Mouse (Mus musculus) stomach, embryonic 16.5 days (tissue): ENCODE measurements around the gene Slc25a3. TPM values are rescaled to one million over a fixed set of nuclear protein-coding genes. Genes with fewer than 3 reads are reported as not detected.
A peak's percentile ranks its signal among the peaks of the same experiment; 100 is the strongest.

ENCODE experiments used
- ATAC-seq: fragments of 200-750 bp; cut with Nextera tagmentation; 2 replicates; pipeline ENCODE4 v1.8.0; 2017; ENCODE audit warnings: moderate number of reproducible peaks, moderate TSS enrichment; ENCODE audit not compliant: insufficient read depth, low FRiP score
- H3K27ac ChIP-seq: fragments of 300-500 bp; sonication (generic); 2 replicates; pipeline ENCODE4 v1.5.1; 2014; ENCODE audit warnings: low read length
- H3K27me3 ChIP-seq: fragments of 300-500 bp; sonication (generic); 2 replicates; pipeline ENCODE4 v1.6.1; 2014; ENCODE audit warnings: low read length, control low read depth, mixed read lengths; ENCODE audit not compliant: control insufficient read depth, insufficient read depth
- H3K36me3 ChIP-seq: fragments of 300-500 bp; sonication (generic); 2 replicates; pipeline ENCODE4 v1.6.1; 2014; ENCODE audit warnings: low read length; ENCODE audit not compliant: control insufficient read depth, insufficient read depth
- H3K4me1 ChIP-seq: fragments of 300-500 bp; sonication (generic); 2 replicates; pipeline ENCODE4 v1.6.1; 2014; ENCODE audit warnings: low read length, control low read depth, mixed read lengths; ENCODE audit not compliant: control insufficient read depth, insufficient read depth
- H3K4me2 ChIP-seq: fragments of 300-500 bp; sonication (generic); 2 replicates; pipeline ENCODE4 v1.6.1; 2014; ENCODE audit warnings: low read depth, low read length, mixed read lengths
- H3K4me3 ChIP-seq: fragments of 300-500 bp; sonication (generic); replicated peaks from 2 replicates; pipeline ENCODE4 v1.5.1; 2014; ENCODE audit warnings: mild to moderate bottlenecking, low read length
- H3K9ac ChIP-seq: fragments of 300-500 bp; sonication (generic); 2 replicates; pipeline ENCODE4 v1.6.1; 2014; ENCODE audit warnings: low read length
- H3K9me3 ChIP-seq: fragments of 300-500 bp; sonication (generic); replicated peaks from 2 replicates; pipeline ENCODE4 v1.6.1; 2016; ENCODE audit warnings: low read length, control low read depth; ENCODE audit not compliant: control insufficient read depth
- WGBS: fragments of 180-500 bp; shearing (Covaris S2); extraction: QIAGEN DNeasy Blood & Tissue Kit; methylation state at CpG from one replicate; pipeline ENCODE4 v1.1.7; 2014; 5-methylcytosine and 5-hydroxymethylcytosine counted together
- polyA plus RNA-seq: library from polyadenylated mRNA; unstranded; fragments of >200 nt; fragmentation: Nextera tagmentation; extraction: Ambion mirVana; gene quantifications from 2 replicates; pipeline ENCODE4 v1.2.1, GENCODE M21; 2015

Gene Slc25a3
- polyA plus RNA-seq, 1 experiment from 2014 or later: 485 TPM

DNA sequence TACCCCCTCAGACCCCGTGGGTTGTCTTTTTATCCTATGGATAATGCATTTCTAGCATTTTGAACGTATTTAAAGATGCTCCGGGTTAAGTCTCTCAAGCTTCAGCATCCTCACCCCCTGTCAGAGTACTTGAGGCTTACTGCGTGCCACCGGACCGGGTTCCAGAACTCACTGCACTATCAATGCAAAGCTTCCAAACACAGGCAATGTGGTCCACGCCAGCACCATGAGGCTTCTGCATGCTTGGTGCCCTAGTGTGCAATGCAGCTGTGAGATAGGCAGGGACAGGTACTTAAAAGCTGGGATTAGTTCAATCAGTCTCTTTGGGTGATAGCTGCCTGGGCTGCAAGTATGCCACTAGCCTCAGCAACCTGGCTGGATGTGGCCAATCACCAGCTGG, 21.6 kb upstream of the Slc25a3 start:
- Histone ChIP-seq H3K4me1 (no peaks in the 10 kb centered on the region), H3K4me2 (no peak overlapping the region), H3K27ac (no peak overlapping the region), H3K36me3 (peaks cover 28% of the 10 kb centered on the region), H3K27me3 (no peaks in the 10 kb centered on the region), H3K9ac (no peak overlapping the region), H3K4me3 (no peak overlapping the region), H3K9me3 (no peaks in the 10 kb centered on the region)
- 96% methylated on average over 7 of the region's 7 CpGs for WGBS
- no peak for ATAC-seq

DNA sequence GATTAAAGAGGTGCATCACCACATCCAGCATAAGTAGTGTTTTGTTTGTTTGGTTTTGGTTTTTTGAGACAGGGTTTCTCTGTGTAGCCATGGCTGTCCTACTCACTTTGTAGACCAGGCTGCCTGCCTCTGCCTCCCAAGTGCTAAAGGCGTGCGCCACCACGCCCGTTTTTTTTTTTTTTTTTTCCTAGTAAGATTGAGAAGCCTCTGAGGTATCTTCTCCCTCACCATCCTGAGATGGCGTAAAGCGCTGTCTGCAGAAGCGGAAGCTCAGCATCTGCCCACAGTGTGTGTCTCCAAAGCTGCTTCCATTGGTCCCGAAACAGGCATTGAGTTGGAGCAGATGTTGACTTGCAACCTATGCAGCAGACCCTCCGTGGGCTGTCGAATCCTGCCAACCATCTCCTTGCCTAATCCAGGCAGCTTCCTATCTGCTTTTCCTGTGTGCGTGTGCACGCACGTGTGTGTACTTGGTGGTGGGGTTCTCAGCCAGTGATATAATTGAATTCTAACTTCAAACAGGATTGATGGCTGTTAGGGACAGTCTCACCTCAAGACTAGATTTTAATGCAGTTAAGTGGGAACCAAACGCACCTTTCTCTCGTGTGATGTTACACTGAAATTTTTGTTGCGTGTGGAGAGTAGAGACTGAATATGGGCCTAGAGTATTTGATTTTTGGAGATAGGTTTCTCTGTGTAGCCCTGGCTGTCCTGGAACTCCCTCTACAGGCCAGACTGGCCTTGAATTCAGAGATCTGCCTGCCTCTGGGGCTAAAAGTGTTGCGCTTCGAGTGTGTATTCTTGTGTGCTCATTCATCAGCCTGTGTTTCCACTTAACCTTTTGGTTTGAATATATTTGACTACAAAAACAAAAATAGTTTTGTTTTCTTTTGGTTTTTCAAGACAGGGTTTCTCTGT, 19.7 kb upstream of the Slc25a3 start:
- H3K9ac ChIP-seq: no peak overlapping the region
- no peaks in the 10 kb centered on the region for H3K4me1 ChIP-seq
- WGBS: 68% methylated on average over 18 of the region's 18 CpGs
- H3K27ac ChIP-seq: no peak overlapping the region
- no peak overlapping the region for H3K4me2 ChIP-seq
- H3K9me3 ChIP-seq: no peaks in the 10 kb centered on the region
- H3K27me3 ChIP-seq: no peaks in the 10 kb centered on the region
- peaks cover 19% of the 10 kb centered on the region; the same call in 1 of the 2 replicates for H3K36me3 ChIP-seq
- no peak overlapping the region for H3K4me3 ChIP-seq
- ATAC-seq: no peak

- Histone ChIP-seq H3K4me1 (no peaks in the 10 kb centered on the region), H3K27ac (no peak overlapping the region), H3K4me2 (no peak overlapping the region), H3K36me3 (peaks cover 17% of the 10 kb centered on the region; the same call in 1 of the 2 replicates), H3K4me3 (no peak overlapping the region), H3K27me3 (no peaks in the 10 kb centered on the region), H3K9ac (no peak overlapping the region), H3K9me3 (no peaks in the 10 kb centered on the region)
- no peak for ATAC-seq
- WGBS: 65% methylated on average over 10 of the region's 10 CpGs
These were observed 18.9 kb upstream of the Slc25a3 start for GRCm38 (mm10) chr10:91142654-91143191.

DNA sequence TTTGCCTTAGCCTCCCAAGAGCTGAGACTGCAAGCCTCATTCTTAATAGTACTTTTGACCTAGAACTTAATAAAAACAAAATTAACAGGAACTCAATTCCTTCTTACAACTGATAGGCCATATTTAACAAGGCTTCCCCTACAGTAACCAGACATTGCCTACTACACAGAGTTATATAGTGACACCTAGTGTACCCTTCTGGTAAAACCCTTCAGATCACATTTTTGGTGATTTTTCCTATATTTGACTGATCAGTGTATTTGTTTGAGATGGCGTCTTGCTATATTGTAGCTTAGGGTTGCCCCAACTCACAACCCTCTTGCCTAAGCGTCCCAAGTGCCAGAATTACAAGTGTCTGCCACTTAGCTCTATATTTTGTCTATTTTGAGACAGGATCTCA, 17.7 kb upstream of the Slc25a3 start:
- no peak overlapping the region for H3K27ac ChIP-seq

DNA sequence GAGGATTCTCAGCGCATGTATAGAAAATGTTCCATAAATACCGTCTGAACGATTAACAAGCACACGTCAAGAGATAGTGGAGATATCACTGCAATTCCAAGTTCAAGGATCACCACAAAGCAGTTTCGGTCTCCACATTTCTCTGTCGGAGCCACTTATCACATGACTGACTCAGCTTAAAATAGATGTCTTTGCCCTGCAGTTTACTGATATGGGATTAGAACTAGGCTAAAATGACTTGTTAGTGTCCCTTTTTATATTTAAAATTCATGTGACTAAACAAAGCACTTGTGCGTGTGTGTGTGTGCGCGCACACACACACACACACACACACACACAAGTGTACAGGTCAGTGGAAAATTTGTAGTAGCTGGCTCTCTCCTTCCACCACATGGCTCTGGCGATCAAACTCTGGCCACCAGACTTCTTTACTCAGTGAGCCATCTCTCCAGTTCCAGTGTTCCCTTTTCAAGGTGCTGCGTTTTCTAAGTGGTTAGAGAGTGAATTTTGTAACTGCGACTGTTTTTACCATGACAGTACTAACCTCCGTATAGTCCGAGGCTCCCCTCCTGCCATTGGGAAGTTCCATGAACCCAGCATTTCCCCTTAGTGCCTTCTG, 15.4 kb upstream of the Slc25a3 start:
- no peaks in the 10 kb centered on the region for H3K9me3 ChIP-seq
- no peak overlapping the region for H3K27ac ChIP-seq
- H3K4me3 ChIP-seq: no peak overlapping the region
- ATAC-seq: no peak
- H3K27me3 ChIP-seq: no peaks in the 10 kb centered on the region
- no peaks in the 10 kb centered on the region for H3K36me3 ChIP-seq
- no peaks in the 10 kb centered on the region for H3K4me1 ChIP-seq
- H3K4me2 ChIP-seq: no peak overlapping the region
- no peak overlapping the region for H3K9ac ChIP-seq
- 80% methylated on average over 14 of the region's 14 CpGs for WGBS

More for the DNA sequence above, 17.7 kb upstream of the Slc25a3 start:
- H3K4me1 ChIP-seq: no peaks in the 10 kb centered on the region
- WGBS: 21% methylated on average over 2 of the region's 2 CpGs
- H3K9ac ChIP-seq: no peak overlapping the region
- ATAC-seq: no peak
- no peaks in the 10 kb centered on the region for H3K9me3 ChIP-seq
- H3K4me3 ChIP-seq: no peak overlapping the region
- H3K27me3 ChIP-seq: no peaks in the 10 kb centered on the region
- H3K36me3 ChIP-seq: peaks cover 10% of the 10 kb centered on the region; the same call in 1 of the 2 replicates
- H3K4me2 ChIP-seq: no peak overlapping the region

DNA sequence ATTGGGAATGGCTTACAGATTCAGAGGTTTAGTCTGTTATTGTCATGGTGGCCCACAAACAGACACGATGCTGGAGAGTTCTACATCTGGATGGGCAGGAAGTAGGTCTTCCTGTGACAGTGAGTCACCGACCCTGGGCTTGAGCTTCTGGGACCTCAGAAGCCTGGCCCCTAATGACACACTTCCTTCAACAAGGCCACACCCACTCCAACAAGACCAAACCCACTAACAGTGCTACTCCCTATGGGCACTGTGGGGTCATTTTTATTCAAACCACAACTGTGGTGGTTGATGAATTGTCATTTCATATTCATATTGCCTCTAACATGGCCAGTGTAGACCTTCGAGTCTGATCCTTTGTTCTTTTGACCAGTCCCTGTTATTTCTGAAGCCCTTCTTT, 14.5 kb upstream of the Slc25a3 start:
- Histone ChIP-seq H3K36me3 (no peaks in the 10 kb centered on the region), H3K4me3 (no peak overlapping the region), H3K9me3 (no peaks in the 10 kb centered on the region), H3K4me1 (no peaks in the 10 kb centered on the region), H3K4me2 (no peak overlapping the region), H3K9ac (no peak overlapping the region), H3K27ac (no peak overlapping the region), H3K27me3 (no peaks in the 10 kb centered on the region)
- 65% methylated on average over 3 of the region's 3 CpGs for WGBS
- no peak for ATAC-seq

- 77% methylated on average over 9 of the region's 9 CpGs for WGBS
- no peak overlapping the region for H3K27ac ChIP-seq
- H3K9me3 ChIP-seq: no peaks in the 10 kb centered on the region
- no peak overlapping the region for H3K4me3 ChIP-seq
- no peak overlapping the region for H3K9ac ChIP-seq
- no peaks in the 10 kb centered on the region for H3K4me1 ChIP-seq
- no peaks in the 10 kb centered on the region for H3K36me3 ChIP-seq
- no peak overlapping the region for H3K4me2 ChIP-seq
- no peak for ATAC-seq
- no peaks in the 10 kb centered on the region for H3K27me3 ChIP-seq
These were observed 13.5 kb upstream of the Slc25a3 start for GRCm38 (mm10) chr10:91137400-91137799.

- no peak for ATAC-seq
- H3K4me1 ChIP-seq: no peaks in the 10 kb centered on the region
- no peaks in the 10 kb centered on the region for H3K27me3 ChIP-seq
- no peaks in the 10 kb centered on the region for H3K9me3 ChIP-seq
- H3K9ac ChIP-seq: no peak overlapping the region
- WGBS: 88% methylated on average over 7 of the region's 7 CpGs
- H3K4me2 ChIP-seq: no peak overlapping the region
- H3K36me3 ChIP-seq: no peaks in the 10 kb centered on the region
- no peak overlapping the region for H3K27ac ChIP-seq
- no peak overlapping the region for H3K4me3 ChIP-seq
These were observed 11.6 kb upstream of the Slc25a3 start for GRCm38 (mm10) chr10:91135302-91135972.

- 68% methylated on average over 1 of the region's 1 CpGs for WGBS
These were observed 7.7 kb upstream of the Slc25a3 start for GRCm38 (mm10) chr10:91131565-91131964.

More at GRCm38 (mm10) chr10:91131565-91131964, 7.7 kb upstream of the Slc25a3 start:
- ATAC-seq: 0 out of 2 replicates have a peak, but pooled peaks have one; percentile 37
- Histone ChIP-seq H3K27ac (no peak overlapping the region), H3K4me1 (no peaks in the 10 kb centered on the region), H3K27me3 (no peaks in the 10 kb centered on the region), H3K4me3 (no peak overlapping the region), H3K36me3 (no peaks in the 10 kb centered on the region), H3K9ac (no peak overlapping the region), H3K9me3 (no peaks in the 10 kb centered on the region), H3K4me2 (no peak overlapping the region)
